Mouse (Mus musculus): Measurements from ENCODE around the gene Ralgps1.

DNA sequence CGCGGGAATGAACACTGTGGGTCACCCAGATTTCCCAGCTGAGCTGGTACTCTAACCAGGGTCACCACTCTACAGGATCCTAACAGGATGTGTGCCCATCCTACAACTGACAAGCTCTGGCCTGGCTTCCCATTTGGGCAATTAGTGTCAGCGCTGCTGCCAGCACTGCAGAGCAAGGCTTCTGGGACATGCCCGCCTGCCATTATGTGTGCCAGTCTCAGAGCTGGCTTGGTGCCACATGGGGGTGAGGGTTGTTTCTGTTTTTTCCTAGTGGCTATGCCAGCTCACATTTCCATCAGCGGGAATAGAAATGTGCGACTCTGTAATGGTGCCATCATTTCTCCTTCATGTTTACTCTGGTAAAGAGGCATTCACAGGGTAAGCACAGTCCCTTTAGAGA is 15.7 kb downstream of the Ralgps1 start:
- no peak for TF ChIP-seq CTCF (IDR thresholded peaks at IDR 0.05; ENCODE audit: borderline replicate concordance, control insufficient read depth, extremely low read depth, insufficient read depth, low read length, poor library complexity)
- TF ChIP-seq POLR2A (IDR thresholded peaks at IDR 0.05; ENCODE audit: control insufficient read depth, extremely low read depth, insufficient read depth, low read length, poor library complexity), result no peak

All from thymus, adult 2 months (tissue).